Mouse (Mus musculus): ENCODE results near the gene Map2k5.

Gene Map2k5

DNA sequence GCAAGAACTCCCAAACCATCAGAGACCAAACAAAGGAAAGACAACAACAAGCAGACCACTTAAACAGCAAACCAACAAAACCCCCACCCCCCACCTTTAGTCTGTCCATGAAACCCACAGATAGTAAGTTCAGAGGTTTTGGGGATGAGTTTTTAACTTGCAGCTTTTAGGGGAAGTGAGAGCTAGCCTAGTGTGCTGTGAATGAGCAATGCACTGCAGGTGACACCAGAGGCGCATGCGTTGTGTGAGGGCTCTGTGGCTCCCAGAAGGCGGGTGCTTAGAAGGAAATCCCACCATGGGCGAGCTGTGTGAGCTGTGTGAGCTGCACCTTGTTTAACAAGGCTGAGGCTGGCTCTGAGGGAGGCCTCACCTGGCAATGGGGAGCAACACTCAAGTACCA is 184.9 kb downstream of the Map2k5 start:
- DNase-seq (ENCODE audit: low read depth, low spot score) = no peak

DNA sequence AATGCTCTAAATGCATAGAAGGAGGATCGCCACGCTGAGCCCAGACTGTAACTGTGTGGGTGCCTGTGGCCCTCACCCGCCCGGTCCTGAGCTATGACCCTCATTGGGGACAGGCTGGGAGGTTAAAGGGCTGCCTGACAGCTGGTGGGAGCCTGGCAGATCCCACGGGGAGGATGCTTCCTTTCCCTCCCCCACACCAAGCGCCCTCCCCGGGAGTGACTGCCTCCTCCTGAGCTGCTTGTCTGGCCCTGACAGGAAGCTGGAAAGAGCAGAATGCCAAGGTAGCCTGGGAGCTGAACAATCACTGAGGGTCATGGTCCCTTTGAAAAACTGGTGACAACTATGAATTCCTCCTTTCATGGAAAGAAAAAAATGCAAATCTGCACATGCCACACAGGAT is 190.4 kb downstream of the Map2k5 start:
- no peak for DNase-seq (ENCODE audit: low read depth, low spot score)

DNA sequence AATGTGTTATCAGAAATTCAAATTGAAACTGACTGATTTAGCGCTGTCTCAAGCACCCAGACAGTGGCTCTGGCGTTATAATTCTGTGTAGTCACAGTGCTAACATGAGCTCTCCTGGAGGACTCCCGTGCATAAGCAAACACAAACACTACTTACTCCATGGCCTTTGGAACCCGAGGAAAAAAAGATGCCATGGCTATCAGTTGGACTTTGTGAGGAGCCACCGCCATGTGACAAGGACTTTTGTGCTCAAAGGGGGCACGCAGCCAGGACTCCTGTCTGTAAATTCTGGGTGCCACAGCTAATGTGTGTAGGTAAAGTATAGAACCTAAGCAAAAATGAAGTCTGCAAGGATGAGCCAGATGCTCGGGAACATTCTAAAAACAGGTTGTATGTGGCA is 192.5 kb downstream of the Map2k5 start:
- no peak for DNase-seq (ENCODE audit: low read depth, low spot score)

DNA sequence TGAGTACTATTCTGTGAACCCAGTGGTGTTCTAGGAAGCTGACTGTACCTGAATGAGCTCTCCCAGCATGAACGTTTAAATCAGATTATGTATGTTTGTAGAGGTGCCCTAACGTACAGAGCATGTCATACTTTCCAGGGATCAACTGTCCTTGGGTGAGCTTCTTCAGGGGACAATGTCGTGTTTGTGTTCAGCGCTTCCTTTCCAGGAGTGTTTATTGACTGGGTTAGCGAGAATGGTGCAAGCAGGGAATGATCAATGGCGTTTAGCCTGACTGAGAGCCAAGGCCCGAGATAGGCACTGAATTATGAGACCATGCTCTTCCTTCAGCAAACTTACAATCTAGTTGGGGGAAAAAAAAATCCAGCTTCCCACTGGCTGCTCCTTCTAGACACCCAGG is 193.8 kb downstream of the Map2k5 start:
- no peak for DNase-seq (ENCODE audit: low read depth, low spot score)

DNA sequence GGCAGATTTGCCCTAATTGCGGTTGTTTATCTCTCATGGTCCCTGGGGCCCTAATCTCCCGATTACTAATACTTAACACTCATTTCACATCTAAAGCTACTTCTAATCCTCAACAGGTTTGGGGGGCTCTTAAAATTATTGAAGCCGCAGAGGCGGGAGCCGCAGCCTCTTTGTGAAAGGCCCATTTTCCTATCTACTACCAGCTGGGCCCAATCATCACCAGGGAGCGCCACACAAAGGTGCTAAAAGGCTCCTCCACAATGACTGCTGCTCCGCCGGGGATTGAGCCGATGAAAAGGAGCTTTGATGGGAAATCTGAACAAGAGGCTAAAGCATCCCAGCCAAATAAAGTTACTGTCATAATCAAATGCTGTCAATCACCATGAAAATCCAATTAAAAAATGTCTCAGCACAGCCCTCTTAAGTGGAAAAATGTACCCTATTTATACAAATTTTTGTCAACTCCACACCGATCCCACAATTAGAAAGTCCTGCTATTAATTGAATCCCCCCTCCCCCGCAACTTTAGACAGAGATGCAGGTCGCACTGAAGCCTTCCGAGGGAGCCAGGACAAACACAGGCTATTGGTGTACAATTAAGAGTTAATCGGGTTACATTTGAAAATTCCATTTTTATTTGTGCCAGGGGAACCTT is 195.3 kb downstream of the Map2k5 start:
- DNase-seq (ENCODE audit: low read depth, low spot score) = no peak

DNA sequence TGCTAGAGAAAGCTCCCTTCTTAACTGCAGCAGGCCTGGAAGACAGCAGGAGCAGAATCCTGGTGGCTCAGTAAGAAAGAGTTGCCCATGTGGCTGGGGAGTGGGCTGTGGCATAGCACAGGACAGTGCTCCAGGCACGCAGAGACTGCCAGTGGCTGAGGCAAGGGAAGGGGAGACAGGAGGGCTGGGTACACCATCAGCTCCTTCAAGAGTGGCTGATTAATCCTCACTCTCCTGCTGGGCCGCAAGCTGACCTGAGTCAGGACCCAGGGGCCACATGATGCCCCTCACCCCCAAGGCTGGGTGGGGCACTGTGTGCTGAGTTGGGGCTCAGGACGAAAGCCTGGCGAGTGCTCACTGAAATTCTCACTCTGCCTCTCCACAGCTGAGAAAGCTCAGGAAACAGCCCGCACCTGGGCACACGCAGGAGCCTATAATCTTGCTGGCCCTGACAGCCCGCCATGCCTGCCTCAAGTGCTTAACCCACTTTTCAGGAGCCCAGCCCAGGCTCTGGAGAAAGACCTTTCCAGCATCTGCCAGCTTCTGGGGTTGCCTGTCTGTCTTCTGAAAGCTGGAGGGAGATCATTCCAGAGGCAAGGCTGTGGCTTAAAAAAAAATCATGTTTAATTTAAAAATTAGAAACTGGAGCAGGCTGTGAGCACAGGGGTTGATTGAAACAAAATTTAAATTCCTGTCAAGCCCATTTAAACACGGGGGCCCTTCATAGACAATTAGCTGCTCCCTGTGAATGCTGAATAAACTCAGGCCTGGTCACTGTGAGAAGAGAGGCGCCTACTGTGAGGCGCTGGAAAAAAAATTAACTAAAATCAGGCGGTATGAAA is 196.1 kb downstream of the Map2k5 start:
- no peak for DNase-seq (ENCODE audit: low read depth, low spot score)

DNA sequence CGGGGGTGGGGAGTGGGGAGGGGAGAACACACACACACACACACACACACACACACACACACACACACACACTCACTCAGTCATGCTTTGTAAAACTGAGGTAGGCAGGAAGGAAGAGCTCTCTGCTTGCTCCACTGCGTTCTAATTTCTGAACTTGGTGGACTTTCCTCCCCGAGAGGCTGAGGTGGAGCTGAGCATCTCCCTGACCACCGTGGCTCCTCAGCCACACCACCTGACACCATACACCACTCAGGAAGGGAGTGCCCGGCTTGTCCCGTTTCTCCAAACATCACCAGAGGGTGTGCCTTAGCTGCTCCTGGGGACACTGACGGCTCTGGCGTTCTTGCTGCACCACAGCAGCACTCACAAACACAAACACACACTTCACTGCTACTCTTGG is 199.4 kb downstream of the Map2k5 start:
- no peak for DNase-seq (ENCODE audit: low read depth, low spot score)

DNA sequence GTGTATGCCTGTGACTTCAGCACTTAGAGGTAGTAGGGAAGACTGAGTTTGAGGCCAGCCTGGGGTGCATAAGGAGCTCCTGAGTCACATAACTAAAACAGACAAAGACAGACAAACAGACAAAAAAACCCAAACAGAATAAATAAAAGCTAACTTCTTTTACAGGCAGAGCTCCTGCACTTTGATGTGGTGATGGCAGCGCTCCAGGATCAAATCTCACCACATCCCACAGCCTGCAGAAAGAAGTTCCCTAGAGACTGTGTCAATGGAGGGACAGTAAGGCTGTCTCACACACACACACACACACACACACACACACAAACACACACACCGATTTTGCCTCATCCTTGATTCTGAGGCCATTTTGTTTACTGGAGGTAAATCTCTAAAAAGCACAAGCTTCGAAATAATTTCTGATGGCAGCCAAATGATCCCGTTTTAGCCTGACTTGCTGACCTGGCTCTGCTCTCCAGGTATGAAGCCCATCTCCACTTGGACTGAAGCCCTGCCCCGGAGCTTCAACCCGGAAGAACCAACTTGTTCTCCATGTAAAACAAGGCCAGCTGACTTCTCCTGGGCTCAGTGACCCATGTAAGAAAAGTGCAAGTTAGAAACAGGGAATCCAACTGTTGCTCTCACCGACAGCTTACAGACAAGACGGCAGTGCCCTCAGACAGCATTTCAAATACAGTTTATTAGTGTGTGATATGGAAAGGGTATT is 203.5 kb downstream of the Map2k5 start:
- DNase-seq (ENCODE audit: low read depth, low spot score) = peak; percentile 21

DNA sequence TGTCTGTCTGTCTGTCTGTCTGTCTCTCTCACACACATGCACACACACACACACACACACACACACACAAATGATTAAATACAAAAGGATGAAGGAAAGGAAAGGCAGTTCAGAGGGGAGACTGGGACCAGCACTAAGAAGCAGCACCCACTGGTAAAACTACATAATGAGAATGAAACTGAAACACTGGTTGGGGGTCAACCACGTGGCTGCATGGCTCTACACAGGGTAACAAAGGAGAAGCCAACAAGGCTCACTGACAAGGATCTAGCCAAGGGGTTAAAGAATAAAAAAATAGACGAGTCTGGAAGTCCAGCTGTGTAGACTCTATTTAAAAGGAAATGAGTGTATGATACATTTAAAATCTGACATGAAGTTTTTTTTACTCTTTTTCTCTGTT is 205.8 kb downstream of the Map2k5 start:
- no peak for DNase-seq (ENCODE audit: low read depth, low spot score)

DNA sequence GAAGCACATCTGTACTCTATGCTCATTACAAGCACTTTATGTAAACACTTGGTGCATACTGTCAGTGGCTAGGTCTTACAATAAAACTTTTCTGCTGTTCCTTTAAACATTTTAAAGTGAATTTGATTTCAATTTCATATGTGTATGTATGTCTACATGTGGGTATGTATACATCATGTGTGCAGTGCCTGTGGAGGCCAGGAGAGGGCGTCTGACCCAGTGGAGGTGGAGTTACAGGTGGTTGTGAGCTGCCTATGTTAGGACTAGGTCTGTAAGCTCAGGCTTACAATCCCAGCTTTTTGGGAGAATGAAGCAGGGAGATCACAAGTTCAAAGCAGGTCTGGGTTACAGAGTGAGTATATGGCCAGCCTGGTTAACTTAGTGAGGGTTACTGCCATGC is 208.6 kb downstream of the Map2k5 start:
- no peak for DNase-seq (ENCODE audit: low read depth, low spot score)

DNA sequence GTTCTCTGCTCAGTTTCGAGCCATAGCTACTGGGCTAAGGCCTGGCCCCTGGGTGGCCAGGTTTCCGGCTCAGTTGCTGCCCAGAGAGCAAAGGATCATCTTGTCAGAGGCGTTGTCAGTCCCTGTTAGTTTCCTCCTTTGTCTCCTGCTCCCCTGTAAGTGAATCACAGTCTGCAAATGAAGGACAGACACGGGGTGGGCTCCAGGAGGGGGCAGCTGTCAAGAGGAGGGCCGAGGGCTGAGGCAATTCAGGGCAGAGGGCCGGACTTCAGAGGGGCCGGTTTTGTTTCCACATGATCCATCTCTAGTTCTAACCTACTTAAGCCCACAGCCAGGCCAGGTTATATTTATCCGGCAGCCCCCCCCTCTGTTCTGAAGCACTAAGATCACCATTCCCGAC is 212.6 kb downstream of the Map2k5 start:
- no peak for DNase-seq (ENCODE audit: low read depth, low spot score)

DNA sequence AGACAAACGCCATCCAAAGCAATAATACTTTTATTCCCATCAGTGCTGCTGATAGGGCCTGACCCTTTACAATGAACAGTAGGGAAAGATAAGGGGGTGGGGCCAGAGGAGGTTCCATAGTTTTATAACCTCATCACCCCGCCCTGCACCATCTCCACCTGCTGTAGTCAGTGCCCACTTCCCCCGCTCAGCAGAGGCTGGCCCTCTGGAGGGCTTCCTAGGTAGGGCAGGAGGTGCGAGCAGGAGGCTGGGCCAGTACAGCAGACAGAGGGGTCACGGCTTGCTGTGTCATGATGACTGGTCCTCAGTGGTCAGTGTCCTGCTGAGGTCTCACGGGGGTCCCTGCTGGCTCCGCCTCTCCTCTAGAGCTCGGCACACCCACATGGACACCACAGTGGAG is 213.9 kb downstream of the Map2k5 start:
- DNase-seq (ENCODE audit: low read depth, low spot score) = no peak

DNA sequence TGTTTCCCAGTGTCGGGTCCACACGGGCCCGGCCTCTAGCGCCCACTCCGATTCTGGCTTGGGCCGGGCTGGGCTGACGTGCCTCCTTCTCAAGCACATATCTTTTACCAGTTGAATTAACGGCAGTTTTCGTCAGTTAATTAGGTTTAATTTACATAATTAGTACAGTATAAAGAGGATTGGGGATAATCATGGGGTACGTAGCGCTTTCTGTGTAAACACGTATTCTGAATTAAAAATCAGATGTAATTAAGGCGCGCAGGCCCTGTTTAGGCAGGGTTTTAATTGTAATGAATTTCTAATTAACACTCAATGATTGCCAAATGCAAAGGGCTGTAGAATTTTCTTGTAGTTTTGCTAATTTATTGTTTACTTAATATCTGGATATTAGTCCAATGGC is 225.8 kb downstream of the Map2k5 start:
- no peak for DNase-seq (ENCODE audit: low read depth, low spot score)

DNA sequence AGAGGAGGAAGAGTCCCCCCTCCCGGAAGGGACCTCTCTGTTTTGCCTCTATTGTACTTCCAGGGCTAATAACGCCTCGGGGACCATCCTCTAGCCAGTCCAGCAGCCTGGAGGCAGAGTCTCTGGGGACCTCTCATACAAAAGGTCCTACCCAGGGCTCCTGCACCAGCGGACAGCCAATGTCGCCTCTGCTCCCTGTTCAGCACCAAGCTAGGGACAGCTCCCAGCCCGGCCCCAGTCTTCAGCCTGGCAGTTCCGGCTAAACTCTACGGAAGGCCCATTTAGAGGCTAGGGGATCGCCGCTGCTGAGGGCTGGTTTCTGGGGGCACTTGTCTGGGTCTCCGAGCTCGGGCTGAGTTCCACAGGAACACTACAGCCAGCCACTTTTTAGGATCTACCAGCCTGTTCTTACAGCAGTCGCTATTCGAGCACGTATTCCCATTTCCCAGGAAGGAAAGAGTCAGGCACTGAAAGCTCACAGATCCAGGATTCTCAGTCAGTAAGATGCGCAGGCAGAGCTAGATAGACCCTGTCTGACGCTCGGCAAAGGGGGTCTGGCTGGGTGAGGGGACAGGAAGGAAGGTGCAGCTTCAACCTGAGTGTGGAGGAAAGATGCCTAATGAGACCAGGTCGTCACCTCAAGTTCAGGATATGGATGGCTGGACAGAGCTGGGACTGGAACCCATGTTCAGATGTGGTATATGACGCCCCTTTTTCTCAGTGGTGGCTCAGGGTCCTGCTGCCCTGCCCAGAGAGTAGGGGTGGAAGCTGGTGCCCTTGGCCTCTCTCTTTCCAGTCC is 226.4 kb downstream of the Map2k5 start:
- DNase-seq (ENCODE audit: low read depth, low spot score) = peak; percentile 57

DNA sequence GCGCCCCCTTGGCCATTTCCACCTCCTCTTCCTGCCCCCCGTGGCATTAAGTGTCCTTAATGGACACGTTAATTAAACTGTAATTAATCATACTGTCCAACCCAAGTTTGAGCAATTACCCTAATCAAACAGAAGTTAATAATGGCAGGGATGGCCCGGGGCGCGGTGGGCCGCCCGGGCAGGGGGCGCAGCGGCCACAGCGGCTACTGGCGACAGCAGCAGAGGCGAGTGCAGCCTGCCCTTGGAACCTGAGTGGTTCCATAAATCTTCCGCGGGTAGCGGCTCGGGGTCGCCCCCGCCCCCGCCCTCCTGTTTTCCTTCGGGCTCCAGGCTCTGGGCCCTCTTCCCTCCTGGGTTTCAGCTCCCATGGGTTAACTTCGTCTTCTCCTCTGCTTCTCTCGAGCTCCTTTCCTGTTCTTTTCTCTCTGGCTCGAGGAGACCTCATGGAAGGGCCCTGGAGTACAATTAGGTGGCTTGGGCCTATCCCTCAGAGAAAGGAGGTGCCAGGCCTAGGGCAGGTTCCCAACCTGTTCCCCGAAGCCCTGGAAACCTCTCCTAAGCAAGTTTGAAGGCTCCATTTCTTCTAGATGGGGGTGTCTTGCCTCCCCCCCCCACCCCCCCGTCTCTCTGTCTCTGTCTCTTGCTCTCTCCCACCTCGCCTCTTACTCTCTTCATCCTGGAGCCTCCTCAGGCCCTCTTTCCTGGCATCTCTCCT is 227.5 kb downstream of the Map2k5 start:
- no peak for DNase-seq (ENCODE audit: low read depth, low spot score)

DNA sequence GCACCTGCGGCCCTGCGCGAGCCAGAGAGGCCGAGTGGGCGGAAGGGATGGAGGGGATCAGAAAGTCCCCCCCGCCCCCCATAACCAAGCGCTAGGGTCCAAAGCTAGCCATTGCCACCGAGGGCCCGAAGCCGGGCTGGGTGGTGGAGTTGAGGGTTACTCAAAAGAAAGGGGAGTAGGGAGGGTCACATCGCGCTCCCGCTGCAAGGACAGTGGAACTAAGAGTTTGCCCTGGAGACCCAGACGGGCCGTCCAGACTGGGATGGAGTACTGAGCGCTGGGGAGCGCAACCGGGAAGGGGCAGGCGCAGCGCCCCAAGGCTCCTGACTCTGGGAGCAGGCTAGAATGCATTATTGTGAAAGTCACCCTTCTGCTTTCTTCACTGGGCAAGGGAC is 228.3 kb downstream of the Map2k5 start:
- no peak for DNase-seq (ENCODE audit: low read depth, low spot score)

DNA sequence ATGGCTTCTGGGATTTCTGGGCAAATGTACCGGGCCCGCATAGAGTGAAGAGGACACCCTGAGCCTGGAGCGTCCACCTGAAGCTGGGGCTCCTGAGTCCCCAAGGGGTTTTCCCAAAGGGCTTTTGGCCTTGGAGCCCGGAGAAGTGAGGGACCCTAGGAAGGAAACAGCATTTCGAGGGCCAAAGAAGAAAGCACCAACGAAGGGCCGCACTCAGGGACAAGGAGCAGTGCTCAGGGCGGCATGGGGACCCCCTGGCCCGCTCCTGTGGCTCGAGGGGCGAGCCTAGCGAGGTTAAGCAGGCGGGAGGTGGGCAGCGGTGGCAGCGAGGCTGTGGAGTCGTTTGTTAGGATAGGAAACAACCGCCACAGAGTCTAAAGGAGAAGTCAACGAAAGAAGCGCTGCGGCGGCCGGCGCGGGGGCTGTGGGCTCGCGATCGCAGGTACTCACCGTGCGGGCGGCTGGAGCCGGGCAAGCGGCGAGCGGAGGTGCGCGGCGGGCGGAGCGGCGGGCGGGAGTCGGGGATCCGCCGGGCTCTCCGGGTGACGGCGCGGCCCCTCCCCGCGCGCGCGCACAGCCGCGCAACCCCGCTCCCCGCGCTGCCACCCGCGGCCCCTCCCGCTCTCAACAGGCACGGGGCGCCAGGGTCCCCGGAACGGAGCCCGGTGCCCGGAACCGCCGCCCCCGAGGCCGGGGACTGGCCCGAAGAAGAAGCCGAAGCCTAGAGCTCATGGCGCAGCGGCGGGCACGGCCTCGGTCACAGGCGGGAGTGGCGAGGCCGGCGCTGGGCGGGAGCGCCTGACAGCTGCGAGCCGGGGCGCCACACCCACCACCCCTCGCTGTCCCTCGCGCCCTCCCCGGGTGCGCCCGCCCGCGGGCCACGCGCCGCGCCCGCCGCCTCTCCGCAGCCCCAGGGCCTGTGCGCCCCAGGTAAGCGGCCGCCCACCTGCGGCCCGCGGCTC is 229.0 kb downstream of the Map2k5 start, which contains the start of gene Skor1:
TSS of gene Skor1 (minus strand) at position 552 of the 962 bp plus-strand sequence.
- DNase-seq (ENCODE audit: low read depth, low spot score) = no peak

DNA sequence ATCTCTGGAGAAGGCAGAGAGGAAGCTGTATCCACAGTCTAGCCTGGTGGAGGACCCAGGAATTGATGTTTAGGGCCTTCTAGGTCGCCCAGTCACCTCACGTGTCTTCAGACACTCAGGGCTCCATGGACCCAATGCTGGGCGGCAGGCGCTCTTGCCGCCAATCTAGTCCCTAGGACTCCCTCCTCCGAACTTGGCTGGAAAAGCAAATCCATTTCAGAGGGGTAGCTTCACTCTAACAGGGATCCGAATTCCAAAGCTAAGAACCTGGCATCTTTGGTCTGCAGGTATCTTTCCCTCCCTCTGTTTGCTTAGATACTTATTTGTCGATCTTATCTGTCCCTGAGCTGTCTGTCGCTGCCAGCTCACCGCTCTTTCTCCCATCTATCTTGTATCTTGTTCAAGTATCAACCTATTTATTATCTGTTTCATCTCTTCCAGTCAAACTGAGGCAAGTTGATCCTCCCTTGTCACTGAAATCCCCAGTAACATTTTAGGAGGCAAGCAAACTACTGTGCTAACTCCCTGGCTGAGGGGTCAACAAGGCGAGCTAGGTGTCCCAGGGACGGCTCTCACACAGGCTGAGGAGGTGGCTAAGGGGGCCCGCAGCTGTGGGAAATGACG is 229.8 kb downstream of the Map2k5 start:
- DNase-seq (ENCODE audit: low read depth, low spot score) = no peak

DNA sequence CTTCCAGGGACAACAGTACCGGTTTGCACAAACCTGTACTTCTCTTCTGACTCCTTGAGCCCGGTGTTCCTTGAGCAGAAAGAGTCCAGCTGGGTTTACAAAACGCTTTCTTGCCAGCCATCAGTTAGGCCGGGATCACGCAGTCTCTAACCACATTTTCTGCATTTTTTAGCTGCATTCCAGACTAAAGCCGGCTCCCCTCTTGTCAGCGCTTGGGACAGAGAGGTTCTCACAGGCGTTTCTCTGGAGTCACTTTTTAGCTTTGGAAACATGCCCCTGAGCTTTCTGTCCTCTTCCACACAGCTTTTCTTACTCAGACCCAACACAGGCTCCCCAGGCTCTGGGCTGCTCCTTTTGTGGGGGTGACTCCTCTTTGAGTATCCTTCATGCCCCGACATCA is 230.4 kb downstream of the Map2k5 start:
- DNase-seq (ENCODE audit: low read depth, low spot score) = no peak

Measured in 3T3-L1 (cell line).